Mouse (Mus musculus): ENCODE data around the gene Ireb2. TPM values are rescaled to one million over a fixed set of nuclear protein-coding genes. Genes with fewer than 3 reads are reported as not detected.
"Not testable (repeated sequence)": the region's sequence is repeated elsewhere in the genome, so short reads cannot be mapped to it uniquely, and the experiment has no call there.

The Ireb2 gene
- polyA plus RNA-seq, 2 experiments, result 38.0 to 39.9 TPM

DNA sequence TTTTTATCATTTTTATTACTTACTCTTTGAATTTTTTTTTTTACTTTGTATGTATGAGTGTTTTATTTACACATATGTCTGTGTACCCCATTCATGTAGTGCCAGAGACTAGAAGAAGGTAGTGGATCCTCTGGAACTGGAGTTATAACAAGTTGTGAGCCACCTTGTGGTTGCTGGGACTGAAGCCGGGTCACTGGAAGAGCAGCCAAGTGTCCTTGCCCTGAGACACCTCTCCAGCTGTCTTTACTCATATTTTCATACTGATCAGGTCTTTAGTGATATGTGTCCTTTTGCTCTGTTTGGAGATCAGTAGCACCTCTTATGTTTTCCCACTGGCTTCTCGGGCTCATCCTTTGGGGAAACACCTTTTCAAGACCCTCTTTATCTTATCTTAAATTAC lies 80.9 kb downstream of the Ireb2 start:
- H3K9ac ChIP-seq (ENCODE audit: low read depth, low read length, severe bottlenecking), result no peak overlapping the region
- no peak overlapping the region for H3K4me2 ChIP-seq (replicated peaks; ENCODE audit: low read depth, low read length, severe bottlenecking)
- H3K27ac ChIP-seq (replicated peaks; ENCODE audit: low read depth, low read length), result no peak overlapping the region
- H3K4me3 ChIP-seq (replicated peaks; ENCODE audit: low read length), result no peak overlapping the region
- H3K9me3 ChIP-seq (ENCODE audit: control insufficient read depth, low read length), result no peaks in the 10 kb centered on the region
- H3K36me3 ChIP-seq (ENCODE audit: control insufficient read depth, insufficient read depth, low read length), result peaks cover 10% of the 10 kb centered on the region; the same call in 1 of the 2 replicates
- no peak for TF ChIP-seq POLR2A (IDR thresholded peaks at IDR 0.05; ENCODE audit: borderline replicate concordance, extremely low read depth, insufficient read depth, insufficient read length)
- no peak for ATAC-seq (ENCODE audit: low FRiP score, low read depth)
- DNase-seq (ENCODE audit: low spot score), result no peak
- WGBS, result 77% methylated on average over 2 of the region's 2 CpGs
- H3K27me3 ChIP-seq (ENCODE audit: control insufficient read depth, insufficient read depth, low read length), result no peaks in the 10 kb centered on the region
- no peaks in the 10 kb centered on the region for H3K4me1 ChIP-seq (ENCODE audit: control insufficient read depth, insufficient read depth, low read length)

DNA sequence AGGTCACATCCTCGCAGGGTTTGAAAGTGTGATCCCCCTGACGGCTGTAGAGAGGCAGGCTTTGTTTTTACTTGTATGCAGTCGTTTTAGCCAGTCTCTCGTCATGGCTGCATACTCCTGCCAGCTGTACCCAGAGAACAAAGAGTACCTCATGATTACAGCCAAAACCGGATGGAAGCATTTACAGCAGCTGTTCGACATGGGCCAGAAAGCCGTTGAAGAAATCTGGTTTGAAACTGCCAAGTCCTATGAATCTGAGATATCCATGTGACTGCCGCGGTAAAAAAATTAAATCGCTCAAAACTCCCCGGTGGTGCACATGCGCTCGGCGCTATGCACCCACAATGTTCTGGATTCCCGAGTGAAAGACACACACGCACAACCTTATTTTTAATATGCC lies 82.7 kb downstream of the Ireb2 start:
- no peak overlapping the region for H3K27ac ChIP-seq (replicated peaks; ENCODE audit: low read depth, low read length)
- H3K9me3 ChIP-seq (ENCODE audit: control insufficient read depth, low read length), result no peaks in the 10 kb centered on the region
- no peaks in the 10 kb centered on the region for H3K27me3 ChIP-seq (ENCODE audit: control insufficient read depth, insufficient read depth, low read length)
- no peak overlapping the region for H3K4me3 ChIP-seq (replicated peaks; ENCODE audit: low read length)
- H3K4me2 ChIP-seq (replicated peaks; ENCODE audit: low read depth, low read length, severe bottlenecking), result no peak overlapping the region
- no peak overlapping the region for H3K9ac ChIP-seq (ENCODE audit: low read depth, low read length, severe bottlenecking)
- H3K36me3 ChIP-seq (ENCODE audit: control insufficient read depth, insufficient read depth, low read length), result peaks cover 10% of the 10 kb centered on the region; the same call in 1 of the 2 replicates
- 60% methylated on average over 16 of the region's 16 CpGs for WGBS
- ATAC-seq (ENCODE audit: low FRiP score, low read depth) (no peak), DNase-seq (ENCODE audit: low spot score) (peak; percentile 15)
- no peaks in the 10 kb centered on the region for H3K4me1 ChIP-seq (ENCODE audit: control insufficient read depth, insufficient read depth, low read length)
- TF ChIP-seq POLR2A (IDR thresholded peaks at IDR 0.05; ENCODE audit: borderline replicate concordance, extremely low read depth, insufficient read depth, insufficient read length), result no peak

GRCm38 (mm10) chr9:54949465-54949864 lies 85.9 kb downstream of the Ireb2 start:
- Histone ChIP-seq H3K27ac (replicated peaks; ENCODE audit: low read depth, low read length) (no peak overlapping the region), H3K4me2 (replicated peaks; ENCODE audit: low read depth, low read length, severe bottlenecking) (no peak overlapping the region), H3K27me3 (ENCODE audit: control insufficient read depth, insufficient read depth, low read length) (no peaks in the 10 kb centered on the region), H3K4me3 (replicated peaks; ENCODE audit: low read length) (no peak overlapping the region), H3K4me1 (ENCODE audit: control insufficient read depth, insufficient read depth, low read length) (peaks cover 11% of the 10 kb centered on the region; the same call in 1 of the 2 replicates), H3K9ac (ENCODE audit: low read depth, low read length, severe bottlenecking) (no peak overlapping the region), H3K36me3 (ENCODE audit: control insufficient read depth, insufficient read depth, low read length) (peaks cover 36% of the 10 kb centered on the region), H3K9me3 (ENCODE audit: control insufficient read depth, low read length) (no peaks in the 10 kb centered on the region)
- DNase-seq (ENCODE audit: low spot score) (no peak), ATAC-seq (ENCODE audit: low FRiP score, low read depth) (no peak)
- TF ChIP-seq POLR2A (IDR thresholded peaks at IDR 0.05; ENCODE audit: borderline replicate concordance, extremely low read depth, insufficient read depth, insufficient read length), result no peak

DNA sequence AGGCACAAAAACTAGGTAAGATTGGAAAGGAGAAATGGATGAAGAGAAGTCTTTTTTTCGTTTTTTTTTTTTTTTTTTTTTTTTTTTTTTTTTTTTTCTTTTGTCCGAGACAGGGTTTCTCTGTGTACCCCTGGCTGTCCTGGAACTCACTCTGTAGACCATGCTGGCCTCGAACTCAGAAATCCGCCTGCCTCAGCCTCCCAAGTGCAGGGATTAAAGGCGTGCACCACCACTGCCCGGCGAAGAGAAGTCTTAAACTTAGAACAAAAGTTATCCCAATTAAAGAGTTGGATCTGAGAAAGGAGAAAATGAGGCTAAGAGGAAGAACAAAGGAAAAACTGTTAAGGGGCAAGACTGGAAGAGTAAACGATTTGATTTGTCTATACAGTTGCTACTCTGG lies 86.6 kb downstream of the Ireb2 start:
- Histone ChIP-seq H3K27ac (replicated peaks; ENCODE audit: low read depth, low read length) (peak overlapping the region; percentile 89), H3K36me3 (ENCODE audit: control insufficient read depth, insufficient read depth, low read length) (peaks cover 35% of the 10 kb centered on the region)

DNA sequence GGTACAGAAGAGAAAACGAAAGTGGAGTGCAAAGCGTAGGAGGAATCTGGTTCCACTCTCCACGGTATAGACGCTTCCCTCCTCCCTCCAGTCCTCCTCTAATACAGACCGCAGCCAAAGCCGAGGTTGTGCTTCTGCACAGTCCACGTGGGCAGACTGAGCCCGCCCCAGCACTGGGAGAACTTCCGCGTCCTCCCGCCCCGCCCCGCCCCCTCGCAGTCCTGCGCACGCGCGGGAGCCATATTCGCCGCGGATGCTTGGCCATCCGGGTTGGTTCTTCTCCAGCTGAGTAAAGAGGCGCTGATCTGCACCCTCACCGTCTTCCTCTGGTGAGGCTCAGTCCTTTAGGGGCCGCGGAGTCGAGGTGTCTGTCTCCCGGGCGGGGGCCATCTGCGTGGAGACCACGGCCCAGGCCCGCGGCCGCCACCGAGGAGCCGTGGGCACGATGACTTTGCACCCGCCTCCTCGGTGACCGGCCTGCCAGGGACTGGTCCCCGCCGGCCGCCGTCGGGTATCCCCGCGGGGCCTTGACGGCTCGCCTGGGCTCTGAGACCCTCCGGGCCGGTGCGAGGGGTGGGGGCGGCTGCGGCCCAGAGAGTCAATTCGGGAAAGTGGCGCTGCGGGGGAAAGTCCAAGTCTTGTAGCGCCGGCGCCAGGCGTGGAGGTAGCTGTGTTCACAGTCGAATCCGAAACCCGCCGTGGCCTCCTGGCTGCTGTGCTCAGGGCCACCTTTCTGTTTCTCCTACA lies 87.2 kb downstream of the Ireb2 start, which contains the start of the genes Psma4 and AY074887:
Gene Psma4 (plus strand): TSS at position 216 of the 747 bp plus-strand sequence.
Gene AY074887 (minus strand): TSS at position 424 of the 747 bp plus-strand sequence.
- peak within 1 kb of the TSS; percentile 90 for H3K9ac ChIP-seq (ENCODE audit: low read depth, low read length, severe bottlenecking)
- ATAC-seq (ENCODE audit: low FRiP score, low read depth), result peak; percentile 100
- TF ChIP-seq POLR2A (IDR thresholded peaks at IDR 0.05; ENCODE audit: borderline replicate concordance, extremely low read depth, insufficient read depth, insufficient read length), result peak; percentile 88; the same call in 1 of the 2 replicates
- H3K27ac ChIP-seq (replicated peaks; ENCODE audit: low read depth, low read length), result peak within 1 kb of the TSS; percentile 89
- H3K27me3 ChIP-seq (ENCODE audit: control insufficient read depth, insufficient read depth, low read length), result no peaks in the 10 kb centered on the region
- peak within 1 kb of the TSS; percentile 93 for H3K4me3 ChIP-seq (replicated peaks; ENCODE audit: low read length)
- H3K4me2 ChIP-seq (replicated peaks; ENCODE audit: low read depth, low read length, severe bottlenecking), result peak within 1 kb of the TSS; percentile 71
- peak; percentile 97 for DNase-seq (ENCODE audit: low spot score)
- WGBS, result 3% methylated on average over 64 of the region's 65 CpGs
- no peaks in the 10 kb centered on the region for H3K9me3 ChIP-seq (ENCODE audit: control insufficient read depth, low read length)
- peaks cover 11% of the 10 kb centered on the region; the same call in 1 of the 2 replicates for H3K4me1 ChIP-seq (ENCODE audit: control insufficient read depth, insufficient read depth, low read length)
- peaks cover 38% of the 10 kb centered on the region for H3K36me3 ChIP-seq (ENCODE audit: control insufficient read depth, insufficient read depth, low read length)

More for the DNA sequence above, 86.6 kb downstream of the Ireb2 start:
- H3K27me3 ChIP-seq (ENCODE audit: control insufficient read depth, insufficient read depth, low read length); DNase-seq (ENCODE audit: low spot score); H3K9me3 ChIP-seq (ENCODE audit: control insufficient read depth, low read length): not testable (repeated sequence)
- Histone ChIP-seq H3K4me3 (replicated peaks; ENCODE audit: low read length) (peak overlapping the region; percentile 93), H3K4me1 (ENCODE audit: control insufficient read depth, insufficient read depth, low read length) (peaks cover 11% of the 10 kb centered on the region; the same call in 1 of the 2 replicates), H3K9ac (ENCODE audit: low read depth, low read length, severe bottlenecking) (peak overlapping the region; percentile 42; the same call in 1 of the 2 replicates), H3K4me2 (replicated peaks; ENCODE audit: low read depth, low read length, severe bottlenecking) (peak overlapping the region; percentile 71)
- ATAC-seq (ENCODE audit: low FRiP score, low read depth), result peak; percentile 24; the same call in 1 of the 2 replicates
- 49% methylated on average over 8 of the region's 8 CpGs for WGBS

Data from limb, embryonic 14.5 days (tissue).